Mouse (Mus musculus) spleen, adult 2 months (tissue): ENCODE data around the gene Pde7b. TPM values are rescaled to one million over a fixed set of nuclear protein-coding genes. Genes with fewer than 3 reads are reported as not detected.

Experiments
- DNase-seq, 2 experiments: peaks; one replicate each; pipeline versions ENCODE4 v3.0.0 to v3.0.0-alpha.2; 2012 to 2021; ENCODE audit warnings: low spot score in 2 of 2, low read depth in 1 of 2
- H3K27ac ChIP-seq: fragments of 200-500 bp; 2 replicates; pipeline ENCODE4 v1.5.1; 2012; ENCODE audit warnings: low read length, inconsistent platforms; ENCODE audit not compliant: insufficient read depth
- H3K27me3 ChIP-seq: fragments of 200-500 bp; 2 replicates; pipeline ENCODE4 v1.6.1; 2012; ENCODE audit warnings: mild to moderate bottlenecking, moderate library complexity, low read length, inconsistent platforms; ENCODE audit not compliant: control insufficient read depth, insufficient read depth
- H3K36me3 ChIP-seq: fragments of 200-500 bp; 2 replicates; pipeline ENCODE4 v1.6.1; 2012; ENCODE audit warnings: mild to moderate bottlenecking, low read length, inconsistent platforms; ENCODE audit not compliant: control insufficient read depth, insufficient read depth
- H3K4me1 ChIP-seq: fragments of 200-500 bp; 2 replicates; pipeline ENCODE4 v1.6.1; 2011; ENCODE audit warnings: inconsistent platforms; ENCODE audit not compliant: control insufficient read depth, insufficient read depth, insufficient read length
- H3K4me3 ChIP-seq: fragments of 200-500 bp; 2 replicates; pipeline ENCODE4 v1.5.1; 2011; ENCODE audit warnings: mild to moderate bottlenecking, inconsistent platforms; ENCODE audit not compliant: insufficient read depth, insufficient read length; ENCODE audit errors: extremely low read depth
- CTCF ChIP-seq: fragments of 200-500 bp; IDR thresholded peaks from 2 replicates; pipeline ENCODE4 v1.5.1; 2011; ENCODE audit warnings: mild to moderate bottlenecking, inconsistent platforms; ENCODE audit not compliant: insufficient read depth, insufficient read length, insufficient replicate concordance; ENCODE audit errors: extremely low read depth
- POLR2A ChIP-seq: fragments of 200-500 bp; IDR thresholded peaks from 2 replicates; pipeline ENCODE4 v1.6.1; 2011; ENCODE audit warnings: low read depth, low read length, inconsistent platforms
- WGBS: fragments of 180-500 bp; shearing (Covaris S2); methylation state at CpG from one replicate; pipeline ENCODE4 v1.1.7; 2018; 5-methylcytosine and 5-hydroxymethylcytosine counted together
- polyA plus RNA-seq: library from polyadenylated mRNA; depleted of rRNA; stranded (reverse); fragments of >200 nt; gene quantifications from 2 replicates; pipeline ENCODE4 v1.2.3, GENCODE M21; 2012

Gene Pde7b
- polyA plus RNA-seq, 1 experiment: 0.69 TPM

DNA sequence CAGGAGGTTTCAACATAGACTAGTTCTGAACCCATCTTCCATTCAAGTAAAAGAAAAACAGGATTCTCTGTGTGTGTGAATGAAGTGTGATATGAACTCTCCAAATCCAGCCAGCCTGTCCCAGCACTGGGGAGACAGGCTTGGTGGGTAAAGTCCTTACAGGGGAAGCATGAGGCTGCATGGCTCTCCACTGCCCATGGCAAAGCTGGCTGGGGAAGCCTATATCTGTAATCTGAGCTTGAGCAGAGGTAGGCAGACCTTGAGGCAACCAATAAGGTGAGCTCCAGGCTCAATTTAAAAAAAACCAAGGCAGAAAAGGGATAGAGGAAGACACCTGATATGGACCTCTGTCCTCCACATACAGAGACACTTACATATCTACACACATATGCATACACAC is 173.5 kb downstream of the Pde7b start:
- DNase-seq: no peak
- TF ChIP-seq POLR2A: no peak
- TF ChIP-seq CTCF: no peak
- Histone ChIP-seq H3K4me3 (no peak overlapping the region), H3K36me3 (no peaks in the 10 kb centered on the region), H3K4me1 (peaks cover 3% of the 10 kb centered on the region; the same call in 1 of the 2 replicates), H3K27me3 (no peaks in the 10 kb centered on the region), H3K27ac (no peak overlapping the region)

DNA sequence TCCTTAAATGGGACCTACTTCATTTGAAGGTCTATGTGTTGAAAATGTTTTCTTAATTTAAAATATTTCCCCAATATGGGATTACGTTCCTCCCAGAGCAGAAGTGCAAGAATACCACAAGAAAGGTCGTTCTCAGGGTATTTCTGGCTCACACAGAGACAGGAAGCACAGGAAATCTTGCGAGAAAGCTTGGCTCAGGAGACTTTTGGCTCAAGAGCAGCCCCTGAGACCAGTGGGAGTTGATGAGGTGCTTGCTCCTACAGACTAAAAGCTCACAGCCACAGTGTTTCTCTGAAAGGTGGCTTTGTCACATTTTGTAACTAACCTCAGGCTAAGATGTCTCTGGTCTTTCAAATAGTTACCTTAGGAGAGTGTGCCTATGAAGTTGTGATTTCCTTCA is 174.1 kb downstream of the Pde7b start:
- Histone ChIP-seq H3K4me1 (peaks cover 3% of the 10 kb centered on the region; the same call in 1 of the 2 replicates), H3K36me3 (no peaks in the 10 kb centered on the region), H3K4me3 (no peak overlapping the region), H3K27ac (no peak overlapping the region), H3K27me3 (no peaks in the 10 kb centered on the region)
- DNase-seq: no peak
- WGBS: 11% methylated on average over 3 of the region's 3 CpGs
- TF ChIP-seq CTCF (no peak), POLR2A (no peak)

DNA sequence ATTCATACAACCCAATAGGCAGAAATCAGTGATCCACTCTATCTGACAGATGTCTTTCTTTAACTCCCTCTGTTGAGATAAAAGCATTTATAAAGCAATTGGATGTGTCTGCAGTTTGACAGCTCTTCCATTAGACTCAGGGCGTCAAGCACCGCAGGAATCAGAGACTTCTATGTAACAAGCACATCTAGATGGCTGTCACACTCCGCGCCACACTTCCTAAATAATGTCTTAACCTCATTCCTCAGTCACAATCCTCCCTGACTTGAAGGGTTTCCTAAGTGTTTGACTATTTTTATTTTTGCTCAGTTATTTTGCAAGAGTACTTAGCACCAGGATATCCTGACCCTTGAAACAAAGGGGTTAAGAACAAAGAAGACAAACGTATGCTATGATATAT is 174.7 kb downstream of the Pde7b start:
- H3K4me3 ChIP-seq: no peak overlapping the region
- DNase-seq: no peak
- no peaks in the 10 kb centered on the region for H3K36me3 ChIP-seq
- H3K27ac ChIP-seq: no peak overlapping the region
- H3K4me1 ChIP-seq: peaks cover 3% of the 10 kb centered on the region; the same call in 1 of the 2 replicates
- 76% methylated on average over 5 of the region's 5 CpGs for WGBS
- H3K27me3 ChIP-seq: no peaks in the 10 kb centered on the region
- no peak for TF ChIP-seq POLR2A
- TF ChIP-seq CTCF: no peak

DNA sequence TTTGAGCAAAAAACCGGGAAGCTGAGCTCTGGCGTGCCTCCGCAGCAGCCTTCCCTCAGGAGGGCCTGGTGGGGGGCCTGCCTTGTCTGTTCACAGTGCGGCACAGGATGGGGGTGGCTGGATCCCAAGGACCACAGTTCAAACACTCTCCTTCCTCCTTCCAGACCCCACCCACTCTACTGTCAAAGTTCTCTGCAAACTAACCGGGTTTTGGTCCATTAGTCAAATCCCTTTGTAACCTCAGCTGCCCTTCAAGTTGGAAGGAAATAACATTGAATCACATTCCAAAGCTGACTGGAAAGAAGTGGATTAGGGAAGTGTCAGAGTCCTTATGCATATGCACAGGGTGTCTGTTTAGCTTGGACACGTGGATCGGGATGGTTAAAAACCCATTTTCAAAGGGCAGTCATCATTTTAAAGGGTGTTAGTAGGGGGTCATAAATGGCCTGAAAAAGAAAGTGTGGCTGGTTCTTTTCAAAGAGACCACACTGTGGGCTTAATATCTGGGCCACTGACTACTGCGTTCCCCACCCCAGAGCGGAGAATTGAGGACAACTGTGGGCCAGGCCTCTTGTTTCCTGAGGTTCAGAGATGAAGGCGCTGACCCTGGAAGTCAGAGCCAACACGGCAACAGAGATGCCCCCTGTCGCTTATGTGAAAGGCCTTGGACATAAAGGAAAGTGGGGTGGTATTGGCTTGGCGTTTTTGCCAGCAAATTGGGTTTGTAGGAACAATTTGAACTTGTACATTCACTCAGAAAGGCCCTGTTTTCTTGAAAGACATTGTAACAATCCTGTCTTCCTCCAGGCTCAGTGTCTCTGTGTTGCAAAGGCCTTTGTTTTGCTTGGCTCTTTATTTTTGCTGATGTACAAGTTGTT is 175.8 kb downstream of the Pde7b start:
- Histone ChIP-seq H3K4me3 (no peak overlapping the region), H3K27ac (no peak overlapping the region), H3K4me1 (peaks cover 3% of the 10 kb centered on the region; the same call in 1 of the 2 replicates), H3K27me3 (no peaks in the 10 kb centered on the region), H3K36me3 (no peaks in the 10 kb centered on the region)
- no peak for TF ChIP-seq CTCF
- no peak for TF ChIP-seq POLR2A
- 87% methylated on average over 13 of the region's 13 CpGs for WGBS
- no peak for DNase-seq

DNA sequence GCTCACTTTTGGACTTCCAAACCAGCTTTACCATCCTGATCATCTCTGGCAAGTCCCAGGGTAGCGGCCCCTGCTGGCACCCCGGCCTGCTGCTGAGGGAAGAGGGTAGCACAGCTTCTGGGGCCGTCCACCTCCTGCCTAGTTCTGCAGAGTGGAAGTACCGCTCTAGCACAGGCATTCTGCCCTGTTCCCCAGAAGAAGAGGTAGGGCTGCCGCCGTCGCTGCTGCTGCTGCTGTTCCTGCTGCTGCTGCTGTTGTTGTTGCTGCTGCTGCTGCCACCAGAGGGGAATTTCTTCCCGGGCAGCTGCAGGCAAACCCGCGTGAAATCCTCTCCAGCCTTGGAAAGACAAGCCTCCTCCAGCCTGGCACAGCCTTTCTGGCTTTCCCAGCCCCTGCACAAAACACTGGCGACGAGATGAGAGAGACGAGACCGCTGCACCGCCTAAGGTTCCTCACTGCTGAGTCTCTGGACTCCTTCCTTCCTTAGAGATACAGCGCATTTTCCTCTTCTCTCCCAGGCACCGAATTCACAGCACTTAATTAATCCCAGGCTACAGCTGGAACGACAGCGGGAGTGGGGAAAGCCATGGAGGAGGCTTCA is 176.8 kb downstream of the Pde7b start:
- no peak for DNase-seq
- Histone ChIP-seq H3K27me3 (no peaks in the 10 kb centered on the region), H3K36me3 (no peaks in the 10 kb centered on the region), H3K27ac (no peak overlapping the region), H3K4me3 (no peak overlapping the region), H3K4me1 (peaks cover 3% of the 10 kb centered on the region; the same call in 1 of the 2 replicates)
- 13% methylated on average over 19 of the region's 19 CpGs for WGBS
- TF ChIP-seq POLR2A (no peak), CTCF (no peak)

DNA sequence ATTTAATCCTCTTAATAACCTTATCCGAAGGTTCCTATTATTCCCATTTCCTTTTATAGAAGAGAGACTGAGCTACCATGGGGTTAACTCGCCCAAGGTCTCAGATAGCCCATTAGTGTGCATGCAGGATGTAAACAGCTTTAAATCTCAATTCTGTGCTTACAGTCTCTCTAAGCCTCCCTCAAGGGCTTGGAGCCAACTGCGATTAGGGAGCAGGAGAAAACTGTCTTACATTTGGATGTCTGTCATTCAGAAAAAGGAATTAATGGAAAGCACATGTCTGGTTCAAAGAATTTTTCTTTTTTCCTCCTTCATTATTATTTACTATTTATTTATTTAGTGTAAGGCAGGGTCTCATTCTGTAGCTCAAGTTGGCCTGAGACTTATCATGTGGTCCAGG is 181.8 kb downstream of the Pde7b start:
- no peak for TF ChIP-seq POLR2A
- TF ChIP-seq CTCF: no peak
- DNase-seq: no peak
- no peaks in the 10 kb centered on the region for H3K27me3 ChIP-seq
- H3K36me3 ChIP-seq: no peaks in the 10 kb centered on the region
- no peak overlapping the region for H3K4me3 ChIP-seq
- no peak overlapping the region for H3K27ac ChIP-seq
- 85% methylated on average over 3 of the region's 3 CpGs for WGBS
- H3K4me1 ChIP-seq: peaks cover under 1% of the 10 kb centered on the region; the same call in 1 of the 2 replicates

DNA sequence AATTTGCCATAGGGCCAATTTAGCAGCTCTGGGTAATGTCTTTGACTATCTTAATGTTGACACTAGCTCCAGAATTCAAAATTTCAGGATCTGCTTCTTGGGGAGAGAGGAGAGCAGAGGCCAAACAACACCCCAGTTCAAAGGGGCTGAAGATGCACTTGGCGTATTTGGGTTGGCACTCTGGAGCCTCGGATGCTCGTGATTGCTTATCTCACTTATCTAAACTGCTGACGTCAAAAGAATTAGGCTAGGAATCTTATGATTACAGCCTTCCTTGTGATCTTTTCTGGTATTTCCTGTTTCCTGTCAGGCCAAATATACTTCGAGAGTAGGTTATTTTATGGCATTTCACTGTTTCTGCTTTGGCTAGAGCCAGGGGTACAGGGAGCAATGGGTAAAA is 191.1 kb downstream of the Pde7b start:
- TF ChIP-seq CTCF: no peak
- TF ChIP-seq POLR2A: no peak
- 22% methylated on average over 5 of the region's 5 CpGs for WGBS
- Histone ChIP-seq H3K4me1 (peaks cover 2% of the 10 kb centered on the region; the same call in 1 of the 2 replicates), H3K4me3 (no peak overlapping the region), H3K36me3 (no peaks in the 10 kb centered on the region), H3K27ac (no peak overlapping the region), H3K27me3 (no peaks in the 10 kb centered on the region)
- DNase-seq: no peak
